Mouse (Mus musculus) ES-E14 (cell line): ENCODE data around the gene Zfp784.

ENCODE experiments used
- CHD2 ChIP-seq: IDR thresholded peaks from 2 replicates; pipeline ENCODE4 v1.6.1; 2014; ENCODE audit warnings: mild to moderate bottlenecking, low read depth, low read length, inconsistent platforms
- HCFC1 ChIP-seq: IDR thresholded peaks from 2 replicates; pipeline ENCODE4 v1.6.1; 2012; ENCODE audit warnings: low read length, inconsistent platforms, borderline replicate concordance; ENCODE audit not compliant: insufficient read depth
- MAFK ChIP-seq: IDR thresholded peaks from 2 replicates; pipeline ENCODE4 v1.6.1; 2014; ENCODE audit warnings: mild to moderate bottlenecking, low read depth, low read length, inconsistent platforms; ENCODE audit not compliant: insufficient read depth
- ZC3H11A ChIP-seq: IDR thresholded peaks from 2 replicates; pipeline ENCODE4 v1.6.1; 2012; ENCODE audit warnings: low read depth, mild to moderate bottlenecking, inconsistent platforms, low read length, borderline replicate concordance

DNA sequence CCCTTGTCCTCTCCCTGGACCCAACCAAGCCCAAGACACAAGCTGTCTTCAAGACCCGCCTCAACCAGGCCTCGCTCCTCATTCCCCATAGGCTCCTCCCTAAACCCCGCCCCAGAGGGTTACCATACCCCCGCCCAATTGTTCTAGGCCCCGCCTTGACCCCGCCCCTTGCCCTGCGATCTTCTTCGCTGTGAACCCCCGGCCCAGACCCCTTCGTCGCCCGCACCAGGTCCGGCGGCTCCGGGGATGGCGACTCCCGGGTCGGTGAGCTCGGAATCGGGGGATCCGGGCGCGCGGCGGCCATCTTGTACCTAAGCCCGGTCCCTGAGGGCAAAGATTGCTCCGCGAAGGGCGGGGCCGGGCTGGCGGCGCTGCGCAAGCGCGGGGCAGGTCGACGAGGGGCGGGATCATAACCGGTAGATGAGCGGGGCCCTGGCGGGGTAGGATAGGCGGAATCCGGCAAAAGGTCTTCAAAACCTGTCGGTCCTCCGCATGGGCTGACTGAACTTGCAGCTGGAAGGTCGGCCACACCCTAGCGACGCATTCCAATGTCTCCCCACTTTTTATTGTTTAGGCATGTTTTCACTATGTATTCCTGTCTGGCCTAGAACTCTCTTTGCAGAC is at the start of gene Zfp784:
- no peak for TF ChIP-seq CHD2
- no peak for TF ChIP-seq HCFC1
- no peak for TF ChIP-seq ZC3H11A
- TF ChIP-seq MAFK, result no peak
